Mouse (Mus musculus) cerebellum, adult 9-11 months (tissue): ENCODE measurements around the gene Dicer1.
"Not testable (repeated sequence)": the region's sequence is repeated elsewhere in the genome, so short reads cannot be mapped to it uniquely, and the experiment has no call there.

Experiments used
- DNase-seq: peaks from one replicate; pipeline ENCODE4 v3.0.0; 2022

Dicer1 gene

GRCm38 (mm10) chr12:104740841-104741787 lies 10.6 kb downstream of the Dicer1 start:
- DNase-seq, result no peak

DNA sequence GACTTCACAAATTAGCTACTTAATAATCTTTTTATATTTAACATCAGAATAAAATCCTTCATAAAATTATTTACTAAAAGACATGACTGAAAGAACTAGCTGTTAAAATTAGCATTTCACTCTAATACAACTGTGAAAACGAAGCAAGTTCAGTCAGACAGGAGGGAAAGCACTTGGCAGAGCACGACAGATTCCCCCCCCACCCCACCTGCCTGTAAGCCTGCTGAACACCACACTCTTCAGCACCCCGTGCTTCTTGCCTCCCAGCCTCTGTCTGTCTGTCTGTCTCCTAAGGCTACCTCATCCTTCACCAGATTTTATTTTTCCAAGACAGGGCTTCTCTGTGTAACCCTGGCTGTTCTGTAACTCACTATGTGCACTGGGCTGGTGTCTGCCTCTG lies 12.8 kb downstream of the Dicer1 start:
- no peak for DNase-seq

- no peak for DNase-seq
These were observed 13.3 kb downstream of the Dicer1 start for GRCm38 (mm10) chr12:104738446-104738845.

GRCm38 (mm10) chr12:104737666-104738065 lies 14.1 kb downstream of the Dicer1 start:
- DNase-seq, result no peak

GRCm38 (mm10) chr12:104735993-104736395 lies 15.8 kb downstream of the Dicer1 start:
- no peak for DNase-seq

DNA sequence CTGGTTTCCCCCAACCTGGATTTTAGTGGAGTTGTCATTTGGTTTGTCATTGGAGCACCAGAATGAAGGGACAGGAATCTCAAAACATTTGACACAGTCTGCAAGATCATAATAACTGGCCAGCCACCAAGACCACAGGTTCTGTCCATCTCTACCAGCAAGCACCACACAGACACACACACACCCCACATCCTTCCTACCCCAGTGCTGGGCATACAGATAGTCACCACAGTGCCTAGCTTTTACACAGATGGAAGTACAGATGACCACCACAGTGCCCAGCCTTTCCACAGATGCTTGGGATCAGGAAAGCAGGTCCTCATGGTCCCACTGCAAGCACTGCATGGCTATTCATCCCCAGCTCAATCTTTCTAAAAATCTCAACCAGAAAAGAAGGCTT lies 18.6 kb downstream of the Dicer1 start:
- no peak for DNase-seq

- no peak for DNase-seq
These were observed 20.0 kb downstream of the Dicer1 start for GRCm38 (mm10) chr12:104731782-104732181.

DNA sequence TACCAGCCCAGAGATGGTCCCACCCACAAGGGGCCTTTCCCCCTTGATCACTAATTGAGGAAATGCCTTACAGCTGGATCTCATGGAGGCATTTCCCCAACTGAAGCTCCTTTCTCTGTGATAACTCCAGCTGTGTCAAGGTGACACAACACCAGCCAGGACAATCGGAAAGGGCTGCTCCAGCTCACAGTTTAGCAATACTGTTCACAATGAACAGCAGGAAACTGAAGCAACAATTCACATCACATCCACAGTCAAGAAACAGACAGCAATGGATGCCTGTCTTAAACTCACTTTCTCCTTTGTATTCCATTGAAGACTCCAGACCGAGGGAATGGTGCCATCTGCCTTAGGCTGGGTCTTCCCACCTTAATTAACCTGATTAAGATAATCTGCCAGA lies 25.3 kb downstream of the Dicer1 start:
- DNase-seq, result not testable (repeated sequence)

- DNase-seq, result no peak
These were observed 29.7 kb downstream of the Dicer1 start for GRCm38 (mm10) chr12:104722056-104722455.

- DNase-seq, result no peak
These were observed 30.7 kb downstream of the Dicer1 start for GRCm38 (mm10) chr12:104721011-104721410.

DNA sequence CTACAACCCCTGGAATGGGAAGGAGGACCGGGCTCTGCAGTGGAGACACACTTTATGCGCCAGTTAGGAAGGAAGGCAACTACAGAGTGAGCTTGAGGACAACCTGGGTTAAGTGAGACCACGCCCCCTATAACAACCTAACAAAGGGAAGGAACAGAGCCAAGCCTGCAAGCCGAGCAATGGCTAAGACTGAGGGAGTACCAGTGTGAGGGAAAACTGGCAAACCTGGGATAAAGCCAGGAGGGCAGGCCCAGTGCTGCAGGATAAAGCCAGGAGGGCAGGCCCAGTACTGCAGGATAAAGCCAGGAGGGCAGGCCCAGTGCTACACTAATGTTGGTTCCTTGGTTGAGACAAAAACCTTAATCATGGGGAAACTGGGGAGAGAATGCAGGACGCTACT lies 32.8 kb downstream of the Dicer1 start:
- DNase-seq, result no peak

GRCm38 (mm10) chr12:104716409-104716808 lies 35.3 kb downstream of the Dicer1 start:
- DNase-seq, result no peak

DNA sequence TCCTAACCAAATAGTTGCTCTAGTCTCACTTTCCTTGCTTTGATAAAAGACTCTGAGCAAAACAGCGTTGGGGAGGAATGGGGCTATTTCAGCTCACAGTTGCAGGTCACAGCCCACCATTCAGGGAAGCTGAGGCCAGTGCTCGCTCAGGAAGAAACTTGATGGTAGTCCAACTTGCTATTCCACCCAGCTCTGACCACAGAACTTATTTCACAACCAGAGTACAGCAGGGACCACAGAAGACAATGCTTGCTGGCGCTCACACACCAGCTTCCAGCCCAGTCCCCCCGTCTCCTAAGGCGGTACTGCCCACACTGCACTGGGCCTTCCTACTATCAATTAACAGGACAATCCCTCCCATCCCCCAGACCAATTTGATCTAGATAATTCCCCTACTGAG lies 36.3 kb downstream of the Dicer1 start:
- DNase-seq, result no peak

GRCm38 (mm10) chr12:104700266-104700665 lies 51.5 kb downstream of the Dicer1 start:
- no peak for DNase-seq

DNA sequence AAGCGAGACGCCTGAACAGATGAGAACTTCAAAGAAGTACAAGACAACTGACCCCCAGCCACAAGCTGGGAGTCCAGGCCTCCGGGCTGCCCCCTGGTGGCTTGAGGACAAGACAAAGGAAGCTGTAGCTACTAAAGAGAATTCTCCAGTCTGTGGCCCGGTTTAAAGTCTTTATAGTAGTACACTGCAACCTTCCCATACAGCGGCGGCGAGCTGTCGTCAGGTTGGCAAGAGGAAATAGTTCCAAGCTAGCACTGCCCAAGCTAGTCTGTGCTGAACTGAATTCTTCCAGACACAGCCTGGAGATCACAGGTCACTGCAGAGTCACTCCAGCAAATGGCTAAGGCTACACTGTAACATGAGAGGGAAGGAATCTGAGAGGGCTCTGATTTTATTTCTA lies 52.0 kb downstream of the Dicer1 start:
- DNase-seq, result no peak

DNA sequence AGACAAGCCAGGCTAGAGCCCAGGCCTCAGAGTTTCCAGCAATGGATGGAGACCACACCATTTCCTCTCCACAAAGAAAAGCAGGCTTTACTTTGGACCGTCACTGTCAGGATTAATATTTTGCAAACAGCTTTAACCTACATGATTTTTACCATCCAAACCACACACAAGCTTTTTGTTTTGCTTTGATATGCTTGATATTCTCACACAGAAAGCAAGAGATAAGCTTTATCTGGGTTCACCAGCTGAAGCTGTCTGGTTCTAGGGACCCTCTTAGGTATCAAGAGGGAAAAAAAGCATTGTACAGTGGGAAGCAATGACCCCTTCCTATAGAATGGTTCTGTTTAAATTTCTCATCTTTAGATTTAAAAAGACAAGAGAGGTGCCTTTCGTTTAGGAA lies 56.2 kb downstream of the Dicer1 start:
- DNase-seq, result no peak

DNA sequence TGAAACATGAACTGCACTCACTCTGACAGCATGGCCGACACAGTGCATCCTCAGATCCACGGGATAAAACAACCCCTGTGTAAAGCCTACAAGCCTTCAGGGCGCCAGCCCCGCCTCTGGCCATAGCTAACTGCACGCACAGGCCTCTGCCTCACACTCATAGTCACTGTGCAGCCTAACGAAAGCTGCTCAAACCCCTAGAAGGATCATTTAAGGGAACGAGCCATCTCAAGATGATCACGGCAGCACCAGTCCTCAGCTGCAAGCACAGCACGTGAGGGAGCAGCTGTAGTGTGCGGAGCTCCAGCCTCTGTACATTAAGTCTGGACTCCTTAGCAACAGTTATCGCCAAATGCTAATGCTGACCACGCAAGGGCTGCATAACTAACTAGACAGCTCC lies 58.9 kb downstream of the Dicer1 start:
- DNase-seq, result no peak

DNA sequence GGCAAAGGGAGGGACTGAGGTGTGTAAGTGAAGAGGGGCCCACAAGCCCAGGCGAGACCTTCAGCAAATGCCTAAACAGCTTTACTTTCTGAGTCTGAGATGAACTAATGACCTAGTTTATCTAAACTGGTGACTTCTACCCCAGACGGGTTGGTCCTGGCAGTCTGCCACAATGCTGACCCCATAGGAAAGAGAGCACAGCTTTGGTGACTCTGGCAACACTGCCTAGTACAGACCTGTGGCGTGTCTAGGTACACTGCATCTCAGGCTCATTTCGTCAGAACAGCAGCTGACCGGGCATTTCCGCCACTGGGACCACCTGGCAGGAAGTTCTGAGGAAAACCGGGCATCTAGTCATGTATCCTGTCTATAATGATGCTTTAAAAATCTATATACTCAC lies 61.3 kb downstream of the Dicer1 start:
- no peak for DNase-seq

GRCm38 (mm10) chr12:104688870-104689269 lies 62.9 kb downstream of the Dicer1 start:
- no peak for DNase-seq

DNA sequence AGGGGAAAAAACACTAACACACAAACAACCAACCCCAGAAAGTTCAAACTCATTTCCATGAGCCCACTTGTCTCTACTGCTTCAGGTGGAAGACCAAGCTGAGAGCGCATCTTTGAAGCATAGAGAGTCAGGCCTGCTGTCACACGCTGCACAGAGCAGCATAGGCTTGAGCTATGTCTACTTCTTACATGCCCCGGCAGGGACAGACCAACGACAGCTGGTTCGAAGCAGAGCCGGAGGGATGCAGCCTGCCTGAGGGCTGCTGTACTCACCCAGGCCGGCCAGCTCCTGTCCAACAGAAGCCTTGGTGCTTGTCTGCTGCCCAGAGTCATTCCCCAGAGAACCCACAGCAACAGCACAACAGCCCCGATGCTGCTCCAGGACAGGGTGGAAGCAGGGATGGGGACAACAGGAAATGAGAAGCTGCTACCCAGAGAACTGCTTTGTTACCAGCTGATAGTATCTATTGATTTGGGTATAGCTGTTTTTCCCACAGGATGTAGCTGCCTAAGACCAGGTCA lies 67.3 kb downstream of the Dicer1 start:
- DNase-seq, result no peak

GRCm38 (mm10) chr12:104679819-104680132 lies 72.0 kb downstream of the Dicer1 start:
- DNase-seq, result no peak

GRCm38 (mm10) chr12:104679121-104679818 lies 72.5 kb downstream of the Dicer1 start:
- DNase-seq, result no peak

DNA sequence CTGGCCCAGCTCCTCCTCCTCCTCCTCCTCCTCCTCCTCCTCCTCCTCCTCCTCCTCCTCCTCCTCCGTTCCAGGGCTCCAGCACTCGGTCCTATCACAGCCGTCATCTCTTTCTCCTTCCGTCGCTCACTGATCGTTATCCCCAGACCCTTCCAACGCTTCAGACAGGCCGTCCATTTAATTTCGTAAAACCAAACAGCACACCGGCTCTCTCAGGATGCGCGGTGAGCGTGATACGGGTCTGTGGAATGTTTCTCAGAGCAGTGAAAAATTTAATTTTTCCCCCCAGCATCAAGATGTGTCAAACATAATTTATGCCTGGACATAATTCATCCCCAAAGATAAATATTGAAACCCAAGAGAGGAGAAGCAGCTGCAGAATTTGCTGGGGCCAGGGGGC lies 73.3 kb downstream of the Dicer1 start:
- no peak for DNase-seq

- DNase-seq, result no peak
These were observed 74.3 kb downstream of the Dicer1 start for GRCm38 (mm10) chr12:104677371-104677924.
